Mouse (Mus musculus): ENCODE results near the gene Enam.
"Not testable (repeated sequence)": the region's sequence is repeated elsewhere in the genome, so short reads cannot be mapped to it uniquely, and the experiment has no call there.

Enam gene

GRCm38 (mm10) chr5:88487675-88488074, at the start of gene Enam:
TSS of gene Enam (plus strand) at chr5:88487975.
- in situ Hi-C loops (cut with MboI; ENCODE audit: low pct_unique_long_range_greater_than_20kb in 1 of 2, low sequenced_read_pairs in 2 of 2, unreplicated experiment in 1 of 2): no loop called here

GRCm38 (mm10) chr5:88455691-88456090, 32.1 kb upstream of the Enam start, which contains the start of gene Ambn:
TSS of gene Ambn (plus strand) at chr5:88455991.
- in situ Hi-C loops (cut with MboI; ENCODE audit: low pct_unique_long_range_greater_than_20kb in 1 of 2, low sequenced_read_pairs in 2 of 2, unreplicated experiment in 1 of 2): no loop called here

GRCm38 (mm10) chr5:88467471-88467870, 20.3 kb upstream of the Enam start:
- in situ Hi-C loops (cut with MboI; ENCODE audit: low pct_unique_long_range_greater_than_20kb in 1 of 2, low sequenced_read_pairs in 2 of 2, unreplicated experiment in 1 of 2): no loop called here

- in situ Hi-C loops (cut with MboI; ENCODE audit: low pct_unique_long_range_greater_than_20kb in 1 of 2, low sequenced_read_pairs in 2 of 2, unreplicated experiment in 1 of 2): no loop called here
These were observed 18.7 kb upstream of the Enam start for GRCm38 (mm10) chr5:88468807-88469704.

- in situ Hi-C loops (cut with MboI; ENCODE audit: low pct_unique_long_range_greater_than_20kb in 1 of 2, low sequenced_read_pairs in 2 of 2, unreplicated experiment in 1 of 2): no loop called here
These were observed 1.2 kb downstream of the Enam start for GRCm38 (mm10) chr5:88489004-88489403.

- in situ Hi-C loops (cut with MboI; ENCODE audit: low pct_unique_long_range_greater_than_20kb in 1 of 2, low sequenced_read_pairs in 2 of 2, unreplicated experiment in 1 of 2): no loop called here
These were observed 3.3 kb downstream of the Enam start for GRCm38 (mm10) chr5:88491111-88491510.

GRCm38 (mm10) chr5:88499781-88500180, 12.0 kb downstream of the Enam start:
- in situ Hi-C loops (cut with MboI; ENCODE audit: low pct_unique_long_range_greater_than_20kb in 1 of 2, low sequenced_read_pairs in 2 of 2, unreplicated experiment in 1 of 2): no loop called here

- in situ Hi-C loops (cut with MboI; ENCODE audit: low pct_unique_long_range_greater_than_20kb in 1 of 2, low sequenced_read_pairs in 2 of 2, unreplicated experiment in 1 of 2): no loop called here
These were observed 20.8 kb downstream of the Enam start for GRCm38 (mm10) chr5:88508555-88508954.

GRCm38 (mm10) chr5:88508990-88509389, 21.2 kb downstream of the Enam start:
- in situ Hi-C loops (cut with MboI; ENCODE audit: low pct_unique_long_range_greater_than_20kb in 1 of 2, low sequenced_read_pairs in 2 of 2, unreplicated experiment in 1 of 2): no loop called here

- in situ Hi-C loops (cut with MboI; ENCODE audit: low pct_unique_long_range_greater_than_20kb in 1 of 2, low sequenced_read_pairs in 2 of 2, unreplicated experiment in 1 of 2): no loop called here
These were observed 31.5 kb downstream of the Enam start for GRCm38 (mm10) chr5:88519232-88519631.

- in situ Hi-C loops (cut with MboI; ENCODE audit: low pct_unique_long_range_greater_than_20kb in 1 of 2, low sequenced_read_pairs in 2 of 2, unreplicated experiment in 1 of 2): no loop called here
These were observed 39.9 kb downstream of the Enam start, which contains the start of gene Jchain for GRCm38 (mm10) chr5:88527657-88528056. TSS of gene Jchain (minus strand) at chr5:88527891.

- in situ Hi-C loops (cut with MboI; ENCODE audit: low pct_unique_long_range_greater_than_20kb in 1 of 2, low sequenced_read_pairs in 2 of 2, unreplicated experiment in 1 of 2): no loop called here
These were observed 43.1 kb downstream of the Enam start for GRCm38 (mm10) chr5:88530908-88531307.

GRCm38 (mm10) chr5:88534697-88535096, 46.9 kb downstream of the Enam start:
- in situ Hi-C loops (cut with MboI; ENCODE audit: low pct_unique_long_range_greater_than_20kb in 1 of 2, low sequenced_read_pairs in 2 of 2, unreplicated experiment in 1 of 2): no loop called here

GRCm38 (mm10) chr5:88540845-88541244, 53.1 kb downstream of the Enam start:
- in situ Hi-C loops (cut with MboI; ENCODE audit: low pct_unique_long_range_greater_than_20kb in 1 of 2, low sequenced_read_pairs in 2 of 2, unreplicated experiment in 1 of 2): no loop called here

- in situ Hi-C loops (cut with MboI; ENCODE audit: low pct_unique_long_range_greater_than_20kb in 1 of 2, low sequenced_read_pairs in 2 of 2, unreplicated experiment in 1 of 2): no loop called here
These were observed 55.0 kb downstream of the Enam start for GRCm38 (mm10) chr5:88542651-88543282.

- in situ Hi-C loops (cut with MboI; ENCODE audit: low pct_unique_long_range_greater_than_20kb in 1 of 2, low sequenced_read_pairs in 2 of 2, unreplicated experiment in 1 of 2): not testable (repeated sequence)
These were observed 56.6 kb downstream of the Enam start for GRCm38 (mm10) chr5:88544411-88544810.

GRCm38 (mm10) chr5:88545536-88545935, 57.8 kb downstream of the Enam start:
- in situ Hi-C loops (cut with MboI; ENCODE audit: low pct_unique_long_range_greater_than_20kb in 1 of 2, low sequenced_read_pairs in 2 of 2, unreplicated experiment in 1 of 2): no loop called here

GRCm38 (mm10) chr5:88553271-88554085, 65.7 kb downstream of the Enam start:
- in situ Hi-C loops (cut with MboI; ENCODE audit: low pct_unique_long_range_greater_than_20kb in 1 of 2, low sequenced_read_pairs in 2 of 2, unreplicated experiment in 1 of 2): no loop called here
